Mouse (Mus musculus) heart, adult 2 months (tissue): ENCODE data around the gene Rph3a. TPM values are rescaled to one million over a fixed set of nuclear protein-coding genes. Genes with fewer than 3 reads are reported as not detected.
"Not testable (repeated sequence)": the region's sequence is repeated elsewhere in the genome, so short reads cannot be mapped to it uniquely, and the experiment has no call there.

Source experiments
- DNase-seq, 2 experiments: peaks; one replicate each; pipeline ENCODE4 v3.0.0; 2021
- H3K27ac ChIP-seq: fragments of 200-600 bp; 2 replicates; pipeline ENCODE4 v1.8.1; 2022
- H3K27me3 ChIP-seq: fragments of 200-500 bp; 2 replicates; pipeline ENCODE4 v1.6.1; 2012; ENCODE audit warnings: mild to moderate bottlenecking, low read length, inconsistent platforms, mixed read lengths; ENCODE audit not compliant: control insufficient read depth, insufficient read depth
- H3K36me3 ChIP-seq: fragments of 200-500 bp; 2 replicates; pipeline ENCODE4 v1.6.1; 2012; ENCODE audit warnings: low read length, inconsistent platforms; ENCODE audit not compliant: control insufficient read depth, insufficient read depth
- H3K4me1 ChIP-seq: fragments of 200-500 bp; 2 replicates; pipeline ENCODE4 v1.6.1; 2011; ENCODE audit warnings: low read length; ENCODE audit not compliant: control insufficient read depth, insufficient read depth
- H3K4me3 ChIP-seq: fragments of 200-600 bp; 2 replicates; pipeline ENCODE4 v1.8.1; 2022
- H3K79me2 ChIP-seq: fragments of 200-500 bp; replicated peaks from 2 replicates; pipeline ENCODE4 v1.6.1; 2012; ENCODE audit warnings: mild to moderate bottlenecking, inconsistent platforms, low read length, moderate library complexity, mixed read lengths; ENCODE audit not compliant: control insufficient read depth, insufficient read depth
- H3K9ac ChIP-seq: fragments of 200-500 bp; 2 replicates; pipeline ENCODE4 v1.6.1; 2012; ENCODE audit warnings: low read depth, mild to moderate bottlenecking, control low read depth, inconsistent platforms, low read length, mixed read lengths
- CTCF ChIP-seq: fragments of 200-600 bp; IDR thresholded peaks from 2 replicates; pipeline ENCODE4 v1.8.1; 2022; ENCODE audit warnings: antibody characterized with exemption, mild to moderate bottlenecking, moderate library complexity
- EP300 ChIP-seq: fragments of 200-500 bp; IDR thresholded peaks from 2 replicates; pipeline ENCODE4 v1.6.1; 2011; ENCODE audit warnings: low read depth, low read length, control low read depth; ENCODE audit not compliant: insufficient read depth
- POLR2A ChIP-seq: fragments of 200-500 bp; IDR thresholded peaks from 2 replicates; pipeline ENCODE4 v1.6.1; 2011; ENCODE audit warnings: mild to moderate bottlenecking, low read depth, low read length, control low read depth; ENCODE audit not compliant: insufficient read depth
- WGBS: fragments of 180-500 bp; shearing (Covaris S2); methylation state at CpG from one replicate; pipeline ENCODE4 v1.1.7; 2018; 5-methylcytosine and 5-hydroxymethylcytosine counted together
- intact Hi-C: fragments of 180-260 bp; cut with DNase I; formaldehyde crosslinking; loops from one replicate; pipeline ENCODE4 v1.15.1; 2025
- polyA plus RNA-seq: library from polyadenylated mRNA; depleted of rRNA; stranded (reverse); fragments of >200 nt; gene quantifications from 2 replicates; pipeline ENCODE4 v1.2.3, GENCODE M21; 2012
- total RNA-seq, 2 experiments: library from RNA; stranded (reverse); gene quantifications; 2 replicates each; pipeline ENCODE4 v1.2.3; 2021

The Rph3a gene
- total and polyA plus RNA-seq, 3 experiments, result not detected

DNA sequence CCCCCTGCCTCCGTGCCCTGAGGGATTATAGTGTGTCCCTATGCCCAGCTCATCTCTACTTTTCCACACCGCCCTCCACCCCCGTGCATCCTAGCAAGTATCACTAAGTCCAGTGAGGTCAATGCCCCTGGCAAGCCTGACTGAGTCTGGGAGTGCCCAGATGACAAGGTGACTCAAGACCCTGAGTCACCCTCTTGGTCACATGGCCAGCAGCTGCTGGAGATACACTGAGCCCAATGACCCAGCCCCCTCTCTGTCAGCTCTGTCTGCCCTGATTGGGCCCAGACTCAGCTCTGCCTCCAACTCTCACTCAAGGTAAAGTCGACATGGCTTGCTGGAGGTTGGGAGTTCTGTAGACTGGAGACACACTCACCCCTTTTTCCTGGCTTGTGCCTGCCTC, 72.1 kb downstream of the Rph3a start:
- no peaks in the 10 kb centered on the region for H3K79me2 ChIP-seq
- H3K9ac ChIP-seq, result no peak overlapping the region
- H3K27me3 ChIP-seq, result no peaks in the 10 kb centered on the region; the same call in 1 of the 2 replicates
- WGBS, result 60% methylated on average over 4 of the region's 4 CpGs
- intact Hi-C loops, result no loop called here
- no peaks in the 10 kb centered on the region for H3K36me3 ChIP-seq
- no peak overlapping the region for H3K4me3 ChIP-seq
- TF ChIP-seq CTCF (no peak), POLR2A (no peak), EP300 (no peak)
- H3K4me1 ChIP-seq, result no peaks in the 10 kb centered on the region
- no peak overlapping the region for H3K27ac ChIP-seq
- DNase-seq, result no peak

DNA sequence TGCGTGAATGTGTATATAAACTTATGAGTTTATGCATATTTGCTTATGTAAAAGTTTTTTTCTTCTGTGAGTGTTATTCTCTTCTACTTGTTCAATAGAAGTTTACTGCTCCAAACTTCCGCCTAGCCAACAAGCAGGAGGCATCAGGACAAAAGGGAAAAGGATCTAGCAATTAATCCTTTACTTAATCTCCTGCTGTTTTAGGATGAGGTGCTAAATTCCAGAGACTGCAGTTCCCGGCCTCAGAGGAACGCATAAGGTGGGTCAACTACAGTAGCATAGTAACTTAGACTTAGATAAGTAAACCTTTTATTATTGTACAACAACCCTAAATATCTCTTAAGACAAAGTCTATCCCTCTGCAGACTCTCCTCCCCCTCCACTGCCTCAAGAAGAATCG, 75.9 kb downstream of the Rph3a start:
- WGBS, result 17% methylated on average over 5 of the region's 5 CpGs
- Histone ChIP-seq H3K9ac (no peak overlapping the region), H3K4me1 (no peaks in the 10 kb centered on the region), H3K4me3 (no peak overlapping the region), H3K27me3 (no peaks in the 10 kb centered on the region), H3K79me2 (no peaks in the 10 kb centered on the region), H3K36me3 (no peaks in the 10 kb centered on the region), H3K27ac (no peak overlapping the region)
- no peak for TF ChIP-seq CTCF
- no peak for TF ChIP-seq POLR2A
- no peak for TF ChIP-seq EP300
- DNase-seq, result no peak
- intact Hi-C loops, result loop anchor here (2.0 kb wide), 1 partner anchor 119 kb away; no protein-coding TSS in a partner anchor

DNA sequence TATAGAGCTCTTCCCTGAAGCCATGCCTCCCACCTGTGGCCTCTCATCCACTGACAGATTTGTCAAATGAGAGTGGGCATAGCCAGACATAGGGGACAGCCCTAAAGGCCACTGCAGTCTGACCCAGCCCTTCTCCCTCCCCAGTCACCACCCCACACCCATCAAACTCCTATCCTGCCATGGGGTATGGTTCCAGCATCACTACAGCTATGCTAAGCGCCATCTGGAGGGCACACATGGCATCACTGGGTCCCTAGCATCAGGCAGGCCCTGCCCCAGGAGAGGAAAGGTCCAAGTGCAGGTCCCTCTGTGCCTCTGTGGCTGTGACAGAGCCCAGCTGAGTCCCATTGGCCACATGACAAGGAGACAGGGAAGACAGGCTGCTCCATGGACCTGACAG, 82.9 kb downstream of the Rph3a start:
- H3K4me3 ChIP-seq, result no peak overlapping the region
- WGBS, result 9% methylated on average over 1 of the region's 1 CpGs
- no peak overlapping the region for H3K9ac ChIP-seq
- no peak overlapping the region for H3K27ac ChIP-seq
- TF ChIP-seq CTCF, result peak; percentile 28; the same call in 1 of the 2 replicates
- no peak for TF ChIP-seq EP300
- no peak for TF ChIP-seq POLR2A
- H3K36me3 ChIP-seq, result no peaks in the 10 kb centered on the region
- H3K79me2 ChIP-seq, result no peaks in the 10 kb centered on the region
- no peaks in the 10 kb centered on the region for H3K27me3 ChIP-seq
- no peaks in the 10 kb centered on the region for H3K4me1 ChIP-seq
- intact Hi-C loops, result loop anchor here (10.0 kb wide), 1 partner anchor 132 kb away; the partner anchor contains the start of gene Oas1e
- no peak for DNase-seq

DNA sequence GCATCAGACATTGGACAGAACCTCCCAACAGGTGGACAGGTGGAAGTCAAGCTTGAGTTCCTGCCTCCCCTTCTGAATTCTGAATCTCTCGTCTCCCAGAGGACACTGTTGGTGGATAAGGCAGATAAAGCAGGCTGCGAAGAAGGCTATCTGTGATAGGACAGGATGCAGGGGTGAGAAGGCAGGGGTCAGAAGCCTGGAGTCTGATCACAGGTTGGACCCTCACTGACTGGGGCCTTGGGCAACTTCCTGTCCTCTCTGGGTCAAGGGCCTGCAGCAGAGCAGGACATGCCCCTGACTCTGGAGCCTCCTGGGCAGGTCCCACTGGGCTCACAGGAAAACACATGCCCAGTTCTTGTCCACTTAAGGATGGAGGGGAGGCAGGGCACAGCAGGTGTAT, 83.6 kb downstream of the Rph3a start:
- intact Hi-C loops, result loop anchor here (10.0 kb wide), 1 partner anchor 132 kb away; the partner anchor contains the start of gene Oas1e
- not testable (repeated sequence) for H3K36me3 ChIP-seq, H3K4me3 ChIP-seq, H3K27ac ChIP-seq, H3K79me2 ChIP-seq, DNase-seq, H3K27me3 ChIP-seq, H3K9ac ChIP-seq, H3K4me1 ChIP-seq
- 13% methylated on average over 2 of the region's 2 CpGs for WGBS

DNA sequence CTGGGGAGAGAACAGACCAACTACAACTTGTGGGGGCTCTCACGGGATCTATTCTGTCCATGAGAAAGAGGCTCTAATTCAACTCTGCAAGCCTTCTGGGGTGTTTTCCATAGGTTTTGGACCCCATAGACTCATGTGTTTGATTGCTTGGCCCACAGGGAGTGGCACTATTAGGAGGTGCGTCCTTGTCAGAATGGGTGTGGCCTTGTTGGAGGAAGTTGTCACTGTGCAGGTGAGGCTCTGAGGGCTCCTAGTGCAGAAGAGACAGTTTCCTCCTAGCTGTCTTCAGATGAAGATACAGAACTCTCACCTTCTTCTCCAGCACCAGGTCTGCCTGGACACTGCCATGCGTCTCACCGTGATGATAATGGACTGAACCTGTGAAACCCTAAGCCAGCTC, 85.4 kb downstream of the Rph3a start:
- not testable (repeated sequence) for H3K36me3 ChIP-seq, H3K79me2 ChIP-seq, H3K4me1 ChIP-seq, H3K9ac ChIP-seq, H3K27me3 ChIP-seq, H3K4me3 ChIP-seq, H3K27ac ChIP-seq
- peak in 1 of 2 experiments; percentile 5 for DNase-seq
- 84% methylated on average over 4 of the region's 4 CpGs for WGBS
- intact Hi-C loops, result loop anchor here (10.0 kb wide), 1 partner anchor 130 kb away; the partner anchor contains the start of gene Oas1e

DNA sequence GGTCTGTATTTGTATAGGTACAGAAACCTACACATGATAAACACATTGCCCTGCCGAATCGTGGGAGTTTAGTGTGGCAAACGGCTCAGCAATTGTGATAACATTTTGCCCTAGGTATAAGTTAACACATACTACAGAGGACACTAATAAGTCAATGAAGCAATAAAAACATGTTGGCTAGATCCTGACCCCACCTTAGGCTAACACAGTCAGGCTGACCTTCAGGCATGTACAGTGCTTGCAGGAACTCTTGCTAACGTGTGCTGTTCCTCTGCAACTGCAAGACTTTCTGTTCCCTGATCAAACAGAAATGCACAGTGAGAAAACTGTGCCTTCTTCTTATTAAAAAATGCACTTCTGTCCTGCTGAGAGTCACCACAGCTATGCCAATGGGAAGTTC, 85.9 kb downstream of the Rph3a start:
- 61% methylated on average over 4 of the region's 4 CpGs for WGBS
- no peak for DNase-seq
- Histone ChIP-seq H3K4me1 (no peaks in the 10 kb centered on the region), H3K4me3 (no peak overlapping the region), H3K27ac (no peak overlapping the region), H3K79me2 (no peaks in the 10 kb centered on the region), H3K27me3 (no peaks in the 10 kb centered on the region), H3K36me3 (no peaks in the 10 kb centered on the region), H3K9ac (no peak overlapping the region)
- no peak for TF ChIP-seq EP300
- TF ChIP-seq CTCF, result no peak
- no peak for TF ChIP-seq POLR2A
- intact Hi-C loops, result loop anchor here (10.0 kb wide), 1 partner anchor 129 kb away; the partner anchor contains the start of gene Oas1e
